Mouse (Mus musculus): ENCODE data around the gene Chmp5. TPM values are rescaled to one million over a fixed set of nuclear protein-coding genes. Genes with fewer than 3 reads are reported as not detected.
A peak's percentile ranks its signal among the peaks of the same experiment; 100 is the strongest.

The Chmp5 gene
- total and polyA plus RNA-seq, 2 experiments, result 12.0 to 78.5 TPM

DNA sequence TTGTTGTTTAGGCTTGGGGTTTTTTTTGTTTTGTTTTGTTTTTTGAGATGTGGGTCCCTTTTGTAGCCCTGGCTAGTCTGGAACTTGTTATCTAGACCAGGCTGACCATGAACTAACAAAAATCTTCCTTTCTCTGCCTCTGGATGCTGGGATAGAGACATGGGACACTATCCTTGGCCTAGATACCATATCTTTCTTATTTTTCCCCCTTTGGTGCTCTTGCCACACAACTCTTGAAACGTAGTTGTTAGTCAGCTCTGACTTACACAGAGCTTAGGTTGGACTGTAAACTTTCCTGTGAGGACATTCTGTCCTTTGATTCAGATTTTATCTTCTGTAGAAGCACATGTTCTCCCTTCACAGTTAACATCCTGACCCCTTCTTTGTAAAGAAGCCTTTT lies 31.2 kb downstream of the Chmp5 start:
- DNase-seq (ENCODE audit: extremely low read depth, low read depth, low spot score), result no peak
- no peaks in the 10 kb centered on the region for H3K27me3 ChIP-seq (ENCODE audit: control insufficient read depth, insufficient read depth, low read length)
- H3K79me2 ChIP-seq (ENCODE audit: control insufficient read depth, insufficient read depth, low read length), result peaks cover 10% of the 10 kb centered on the region; the same call in 1 of the 2 replicates
- WGBS, result 89% methylated on average over 1 of the region's 1 CpGs
- H3K4me3 ChIP-seq (ENCODE audit: insufficient read depth, low read depth, low read length), result no peak overlapping the region
- no peak overlapping the region for H3K9ac ChIP-seq (ENCODE audit: low read depth, low read length)
- TF ChIP-seq CTCF (IDR thresholded peaks at IDR 0.05; ENCODE audit: low read depth, low read length), result no peak
- TF ChIP-seq POLR2A (IDR thresholded peaks at IDR 0.05; ENCODE audit: extremely low read depth, insufficient read depth, low read length), result no peak
- no peak overlapping the region for H3K27ac ChIP-seq (replicated peaks; ENCODE audit: insufficient read depth, low read depth, low read length)
- H3K36me3 ChIP-seq (ENCODE audit: control insufficient read depth, insufficient read depth, low read length), result peaks cover 42% of the 10 kb centered on the region
- peaks cover 14% of the 10 kb centered on the region for H3K4me1 ChIP-seq (ENCODE audit: control insufficient read depth, insufficient read depth, low read length)

DNA sequence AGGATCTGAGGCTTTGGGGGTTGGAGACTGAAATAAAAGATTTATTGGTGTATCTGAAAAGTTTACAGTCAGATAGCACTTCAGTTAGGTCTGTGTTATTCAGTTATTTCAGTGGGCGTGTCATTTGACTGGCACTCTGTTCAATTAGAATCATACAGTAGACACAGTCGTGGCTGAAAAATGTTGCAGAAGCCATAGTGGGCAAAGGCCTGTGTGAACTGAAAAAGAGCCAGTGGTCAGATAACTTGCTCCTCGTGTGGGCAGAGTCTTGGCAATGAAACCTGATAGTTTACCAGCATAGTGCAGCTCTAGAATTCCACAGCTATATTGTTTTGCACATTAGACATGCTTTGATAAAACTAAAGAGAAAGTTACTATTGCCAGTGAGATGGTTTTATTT lies 34.3 kb downstream of the Chmp5 start:
- 39% methylated on average over 3 of the region's 3 CpGs for WGBS
- Histone ChIP-seq H3K9ac (ENCODE audit: low read depth, low read length) (no peak overlapping the region), H3K4me3 (ENCODE audit: insufficient read depth, low read depth, low read length) (no peak overlapping the region), H3K79me2 (ENCODE audit: control insufficient read depth, insufficient read depth, low read length) (peaks cover 4% of the 10 kb centered on the region; the same call in 1 of the 2 replicates), H3K27me3 (ENCODE audit: control insufficient read depth, insufficient read depth, low read length) (no peaks in the 10 kb centered on the region), H3K36me3 (ENCODE audit: control insufficient read depth, insufficient read depth, low read length) (peaks cover 63% of the 10 kb centered on the region), H3K27ac (replicated peaks; ENCODE audit: insufficient read depth, low read depth, low read length) (no peak overlapping the region), H3K4me1 (ENCODE audit: control insufficient read depth, insufficient read depth, low read length) (no peaks in the 10 kb centered on the region)
- DNase-seq (ENCODE audit: extremely low read depth, low read depth, low spot score), result no peak
- TF ChIP-seq POLR2A (IDR thresholded peaks at IDR 0.05; ENCODE audit: extremely low read depth, insufficient read depth, low read length) (no peak), CTCF (IDR thresholded peaks at IDR 0.05; ENCODE audit: low read depth, low read length) (no peak)

- WGBS, result 15% methylated on average over 1 of the region's 1 CpGs
- H3K79me2 ChIP-seq (ENCODE audit: control insufficient read depth, insufficient read depth, low read length), result peaks cover 4% of the 10 kb centered on the region; the same call in 1 of the 2 replicates
These were observed 35.5 kb downstream of the Chmp5 start for GRCm38 (mm10) chr4:40983686-40984085.

GRCm38 (mm10) chr4:40989633-40990032 lies 41.4 kb downstream of the Chmp5 start:
- DNase-seq (ENCODE audit: extremely low read depth, low read depth, low spot score), result no peak
- Histone ChIP-seq H3K9ac (ENCODE audit: low read depth, low read length) (no peak overlapping the region), H3K27ac (replicated peaks; ENCODE audit: insufficient read depth, low read depth, low read length) (no peak overlapping the region), H3K36me3 (ENCODE audit: control insufficient read depth, insufficient read depth, low read length) (peaks cover 78% of the 10 kb centered on the region), H3K4me3 (ENCODE audit: insufficient read depth, low read depth, low read length) (no peak overlapping the region), H3K27me3 (ENCODE audit: control insufficient read depth, insufficient read depth, low read length) (no peaks in the 10 kb centered on the region), H3K79me2 (ENCODE audit: control insufficient read depth, insufficient read depth, low read length) (no peaks in the 10 kb centered on the region), H3K4me1 (ENCODE audit: control insufficient read depth, insufficient read depth, low read length) (no peaks in the 10 kb centered on the region)
- WGBS, result 86% methylated on average over 6 of the region's 6 CpGs
- no peak for TF ChIP-seq CTCF (IDR thresholded peaks at IDR 0.05; ENCODE audit: low read depth, low read length)
- no peak for TF ChIP-seq POLR2A (IDR thresholded peaks at IDR 0.05; ENCODE audit: extremely low read depth, insufficient read depth, low read length)

More at GRCm38 (mm10) chr4:40983686-40984085, 35.5 kb downstream of the Chmp5 start:
- H3K36me3 ChIP-seq (ENCODE audit: control insufficient read depth, insufficient read depth, low read length), result peaks cover 63% of the 10 kb centered on the region
- TF ChIP-seq POLR2A (IDR thresholded peaks at IDR 0.05; ENCODE audit: extremely low read depth, insufficient read depth, low read length), result no peak
- TF ChIP-seq CTCF (IDR thresholded peaks at IDR 0.05; ENCODE audit: low read depth, low read length), result no peak
- H3K27ac ChIP-seq (replicated peaks; ENCODE audit: insufficient read depth, low read depth, low read length), result no peak overlapping the region
- DNase-seq (ENCODE audit: extremely low read depth, low read depth, low spot score), result peak; percentile 68
- H3K4me1 ChIP-seq (ENCODE audit: control insufficient read depth, insufficient read depth, low read length), result no peaks in the 10 kb centered on the region
- H3K9ac ChIP-seq (ENCODE audit: low read depth, low read length), result no peak overlapping the region
- H3K27me3 ChIP-seq (ENCODE audit: control insufficient read depth, insufficient read depth, low read length), result no peaks in the 10 kb centered on the region
- no peak overlapping the region for H3K4me3 ChIP-seq (ENCODE audit: insufficient read depth, low read depth, low read length)

DNA sequence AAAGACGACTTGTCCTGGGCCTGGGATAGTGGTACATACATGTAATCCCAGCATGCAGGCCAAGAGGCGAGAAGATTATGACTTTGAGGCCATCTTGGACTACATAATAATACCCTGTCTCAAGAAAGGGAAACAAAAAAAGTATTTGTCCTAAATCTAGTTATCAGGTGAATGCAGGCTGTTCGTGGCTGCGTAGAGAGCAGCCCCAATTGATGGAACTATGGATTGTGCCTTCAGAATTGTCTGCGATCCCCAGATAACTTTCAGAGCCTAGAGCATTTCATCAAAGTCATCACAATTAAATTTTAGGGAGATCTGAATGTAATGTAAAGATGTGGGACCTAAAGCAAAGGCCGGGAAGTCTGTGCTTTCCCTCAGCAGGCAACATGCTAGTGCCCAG lies 48.1 kb downstream of the Chmp5 start:
- Histone ChIP-seq H3K9ac (ENCODE audit: low read depth, low read length) (no peak overlapping the region), H3K27ac (replicated peaks; ENCODE audit: insufficient read depth, low read depth, low read length) (no peak overlapping the region), H3K4me1 (ENCODE audit: control insufficient read depth, insufficient read depth, low read length) (no peaks in the 10 kb centered on the region), H3K4me3 (ENCODE audit: insufficient read depth, low read depth, low read length) (no peak overlapping the region), H3K27me3 (ENCODE audit: control insufficient read depth, insufficient read depth, low read length) (no peaks in the 10 kb centered on the region), H3K79me2 (ENCODE audit: control insufficient read depth, insufficient read depth, low read length) (no peaks in the 10 kb centered on the region), H3K36me3 (ENCODE audit: control insufficient read depth, insufficient read depth, low read length) (peaks cover 84% of the 10 kb centered on the region)
- no peak for DNase-seq (ENCODE audit: extremely low read depth, low read depth, low spot score)
- TF ChIP-seq POLR2A (IDR thresholded peaks at IDR 0.05; ENCODE audit: extremely low read depth, insufficient read depth, low read length), result no peak
- TF ChIP-seq CTCF (IDR thresholded peaks at IDR 0.05; ENCODE audit: low read depth, low read length), result no peak
- WGBS, result 97% methylated on average over 6 of the region's 6 CpGs

DNA sequence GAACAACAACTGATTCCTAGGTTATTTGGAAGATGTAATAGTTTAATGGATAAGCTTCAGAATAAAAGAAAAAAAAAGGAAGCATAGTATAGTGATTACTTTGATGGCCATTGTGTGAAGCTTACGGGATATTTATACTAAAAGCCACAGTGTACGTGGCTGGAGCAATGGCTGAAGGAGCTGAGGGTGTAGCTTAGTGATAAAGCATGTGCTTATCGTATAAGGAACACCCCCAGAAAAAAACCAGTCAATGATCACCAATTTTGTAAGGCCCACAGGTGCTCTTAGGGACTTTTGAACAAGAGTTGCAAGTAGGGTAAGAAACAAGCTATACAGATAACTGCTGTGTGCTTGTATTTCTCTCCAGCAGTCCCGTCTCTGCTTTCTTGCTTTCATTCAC lies 49.7 kb downstream of the Chmp5 start:
- Histone ChIP-seq H3K27ac (replicated peaks; ENCODE audit: insufficient read depth, low read depth, low read length) (no peak overlapping the region), H3K27me3 (ENCODE audit: control insufficient read depth, insufficient read depth, low read length) (no peaks in the 10 kb centered on the region), H3K4me1 (ENCODE audit: control insufficient read depth, insufficient read depth, low read length) (no peaks in the 10 kb centered on the region), H3K4me3 (ENCODE audit: insufficient read depth, low read depth, low read length) (no peak overlapping the region), H3K9ac (ENCODE audit: low read depth, low read length) (no peak overlapping the region), H3K79me2 (ENCODE audit: control insufficient read depth, insufficient read depth, low read length) (no peaks in the 10 kb centered on the region), H3K36me3 (ENCODE audit: control insufficient read depth, insufficient read depth, low read length) (peaks cover 84% of the 10 kb centered on the region)
- DNase-seq (ENCODE audit: extremely low read depth, low read depth, low spot score), result no peak
- WGBS, result 94% methylated on average over 4 of the region's 4 CpGs
- TF ChIP-seq CTCF (IDR thresholded peaks at IDR 0.05; ENCODE audit: low read depth, low read length), result no peak
- TF ChIP-seq POLR2A (IDR thresholded peaks at IDR 0.05; ENCODE audit: extremely low read depth, insufficient read depth, low read length), result no peak

Data from liver, adult 2 months (tissue).